Mouse (Mus musculus) T-cell, adult 2 months (primary cell): ENCODE measurements around the gene Hyal1.

Experiments
- DNase-seq: peaks from one replicate; pipeline ENCODE4 v3.0.0; 2022; ENCODE audit warnings: low spot score

Gene Hyal1

DNA sequence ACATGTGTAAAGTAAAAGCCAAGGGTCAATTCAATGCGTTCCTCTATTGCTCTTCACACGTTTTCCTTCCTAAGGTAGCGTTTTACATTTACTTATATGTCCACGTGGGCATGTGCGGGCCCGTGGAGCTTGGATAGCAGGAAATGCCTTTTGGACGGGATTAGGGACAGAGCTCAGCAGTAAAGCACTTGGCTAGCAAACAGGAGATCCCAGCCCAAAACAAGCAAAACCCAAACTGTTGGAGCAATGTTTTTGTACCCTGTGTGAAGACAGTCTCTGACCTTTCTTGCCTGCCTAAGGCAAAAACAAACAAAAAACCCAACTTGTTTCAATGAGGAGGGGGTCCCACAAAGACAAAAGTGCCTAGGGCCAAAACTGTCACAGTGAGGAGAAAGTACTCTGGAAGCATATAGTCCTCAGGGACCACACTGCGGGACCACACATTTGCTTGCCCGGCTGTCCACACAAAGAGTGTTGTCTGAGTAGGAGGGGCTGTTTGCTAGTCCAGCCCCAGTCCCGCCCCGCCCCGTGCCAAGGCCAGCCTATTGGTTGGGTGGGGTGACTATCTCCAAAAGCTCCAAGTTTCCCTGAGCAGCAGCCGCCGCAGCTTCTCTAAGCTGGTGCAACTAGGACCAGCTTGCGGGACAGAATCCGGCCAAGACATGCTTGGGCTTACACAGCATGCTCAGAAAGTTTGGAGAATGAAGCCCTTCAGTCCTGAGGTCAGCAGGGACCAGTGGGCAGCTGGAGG lies at the start of gene Hyal1:
Hyal1 (plus strand) TSS at position 571 of the 751 bp plus-strand sequence.
- no peak for DNase-seq

DNA sequence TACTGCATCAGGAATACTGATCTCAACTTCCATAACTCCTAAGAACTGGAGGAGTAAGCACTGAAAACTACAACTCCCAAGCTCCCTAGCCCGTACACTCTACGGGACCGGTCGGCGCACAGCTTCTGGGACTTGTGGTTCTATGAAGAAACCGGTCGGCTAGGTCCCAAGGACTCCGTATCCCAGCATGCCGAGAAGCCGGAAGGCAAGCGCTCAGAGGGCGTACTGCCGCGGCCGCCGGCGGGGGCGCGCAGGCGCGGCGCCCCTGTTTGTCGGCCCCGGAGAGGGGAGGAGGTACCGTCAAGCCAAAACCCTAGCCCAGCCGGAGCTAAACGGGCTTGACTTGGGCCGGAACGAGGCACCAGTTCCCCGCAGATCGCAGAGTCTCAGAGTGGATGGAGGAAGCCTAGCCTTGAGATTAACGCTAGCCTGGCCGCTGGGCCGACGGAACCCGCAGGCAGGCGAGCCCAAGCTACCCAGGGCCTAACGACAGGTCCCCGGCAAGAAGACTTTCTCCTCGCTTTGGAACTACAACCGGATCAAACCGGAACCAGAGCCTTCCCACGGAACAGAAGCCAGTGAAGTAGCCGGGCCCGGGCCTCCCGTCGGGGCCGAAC lies 42.8 kb upstream of the Hyal1 start, which contains the start of gene Tmem115:
Tmem115 (plus strand) TSS at position 155 of the 617 bp plus-strand sequence.
- DNase-seq, result peak; percentile 95

DNA sequence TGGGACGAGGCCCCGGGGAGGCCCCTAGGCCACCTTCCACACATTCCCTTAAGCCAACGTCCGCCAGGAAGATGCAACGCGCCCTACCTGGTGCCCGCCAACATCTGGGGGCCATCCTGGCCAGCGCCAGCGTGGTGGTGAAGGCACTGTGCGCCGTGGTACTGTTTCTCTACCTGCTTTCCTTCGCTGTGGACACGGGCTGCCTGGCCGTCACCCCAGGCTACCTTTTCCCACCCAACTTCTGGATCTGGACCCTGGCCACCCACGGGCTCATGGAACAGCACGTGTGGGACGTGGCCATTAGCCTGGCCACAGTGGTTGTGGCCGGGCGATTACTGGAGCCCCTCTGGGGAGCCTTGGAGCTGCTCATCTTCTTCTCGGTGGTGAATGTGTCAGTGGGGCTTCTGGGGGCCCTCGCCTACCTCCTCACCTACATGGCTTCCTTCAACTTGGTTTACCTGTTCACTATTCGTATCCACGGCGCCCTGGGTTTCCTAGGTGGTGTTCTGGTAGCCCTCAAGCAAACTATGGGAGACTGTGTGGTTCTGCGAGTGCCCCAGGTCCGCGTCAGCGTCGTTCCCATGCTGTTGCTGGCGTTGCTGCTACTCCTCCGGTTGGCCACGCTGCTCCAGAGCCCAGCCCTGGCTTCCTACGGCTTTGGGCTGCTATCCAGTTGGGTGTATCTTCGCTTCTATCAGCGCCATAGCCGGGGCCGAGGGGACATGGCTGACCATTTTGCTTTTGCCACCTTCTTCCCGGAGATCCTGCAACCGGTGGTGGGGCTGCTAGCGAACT lies 42.1 kb upstream of the Hyal1 start:
- DNase-seq, result peak; percentile 17

DNA sequence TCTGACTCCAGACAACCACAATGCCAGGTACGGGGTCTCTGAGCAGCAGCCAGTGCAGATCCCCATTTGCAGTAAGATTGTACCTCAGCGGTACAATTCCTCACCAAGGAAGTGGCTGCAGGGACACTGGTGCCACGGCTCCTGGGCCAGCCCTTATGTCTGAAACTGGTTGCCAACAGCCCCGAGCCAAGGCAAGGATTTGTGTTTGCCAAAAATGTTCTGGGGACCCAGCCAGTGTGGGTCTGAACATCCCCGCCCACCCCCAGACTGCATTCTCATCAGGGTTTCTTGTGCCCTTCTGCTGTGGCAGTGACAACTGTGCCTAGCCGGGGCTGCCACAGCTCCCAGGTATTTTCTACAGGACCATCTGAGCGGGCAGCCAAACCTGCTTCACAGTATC lies 38.5 kb upstream of the Hyal1 start:
- no peak for DNase-seq

DNA sequence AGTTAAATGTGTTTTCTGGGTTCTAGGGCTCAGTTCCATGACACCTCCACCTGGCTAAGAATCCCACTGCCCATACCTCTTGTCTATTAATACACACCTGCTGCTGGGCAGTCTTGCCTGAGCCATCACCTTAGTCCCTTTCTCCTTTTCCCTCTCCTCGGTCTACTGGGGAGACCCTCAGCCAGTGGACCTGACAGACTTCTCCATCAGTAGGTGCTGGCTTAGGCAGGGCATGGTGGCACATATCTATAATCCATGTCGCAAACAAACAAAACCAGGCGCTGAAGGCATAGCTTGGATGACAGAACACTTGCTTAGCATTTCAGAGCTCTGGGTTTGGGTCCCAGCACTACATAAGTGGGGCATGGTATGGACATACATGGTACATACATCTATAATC lies 38.0 kb upstream of the Hyal1 start:
- DNase-seq, result no peak

DNA sequence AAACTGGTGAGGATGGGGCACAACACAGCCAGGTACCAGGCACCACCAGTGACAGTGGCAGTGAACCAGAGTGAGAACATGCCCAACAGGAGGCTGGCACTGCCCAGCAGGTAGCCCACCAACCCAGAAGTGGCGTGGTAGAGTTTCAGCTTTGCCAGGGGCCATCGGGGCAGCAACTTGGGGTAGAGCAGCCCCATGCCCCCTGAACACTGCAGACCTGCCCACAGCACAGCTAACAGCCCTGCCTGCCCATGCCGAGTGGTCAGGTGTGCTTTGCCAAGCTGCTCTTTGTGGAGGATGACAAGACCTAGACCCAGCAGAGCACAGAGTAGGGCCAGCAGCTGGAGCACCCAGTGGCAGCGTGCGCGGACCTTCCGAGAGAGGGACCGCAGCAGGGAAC lies 36.8 kb upstream of the Hyal1 start:
- no peak for DNase-seq

DNA sequence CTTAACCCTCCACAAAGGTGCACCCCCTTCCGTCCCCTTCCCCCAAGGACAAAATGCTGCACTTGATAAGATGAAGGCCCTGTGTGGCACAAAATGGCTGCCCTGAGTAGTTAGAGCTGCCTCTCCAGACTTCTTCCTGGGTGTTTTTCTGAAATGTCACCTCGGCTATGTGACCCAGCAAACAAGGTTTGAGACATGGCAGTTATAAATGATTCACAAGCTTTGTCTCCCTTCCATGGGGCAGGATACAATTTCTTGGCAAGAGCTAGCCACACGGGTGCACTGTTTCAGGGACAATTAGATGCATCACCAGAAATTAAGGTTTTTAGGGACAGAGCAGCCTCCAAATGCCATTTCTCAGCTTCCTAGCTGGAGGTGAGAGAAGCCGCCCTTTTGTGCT lies 36.3 kb upstream of the Hyal1 start:
- DNase-seq, result no peak

DNA sequence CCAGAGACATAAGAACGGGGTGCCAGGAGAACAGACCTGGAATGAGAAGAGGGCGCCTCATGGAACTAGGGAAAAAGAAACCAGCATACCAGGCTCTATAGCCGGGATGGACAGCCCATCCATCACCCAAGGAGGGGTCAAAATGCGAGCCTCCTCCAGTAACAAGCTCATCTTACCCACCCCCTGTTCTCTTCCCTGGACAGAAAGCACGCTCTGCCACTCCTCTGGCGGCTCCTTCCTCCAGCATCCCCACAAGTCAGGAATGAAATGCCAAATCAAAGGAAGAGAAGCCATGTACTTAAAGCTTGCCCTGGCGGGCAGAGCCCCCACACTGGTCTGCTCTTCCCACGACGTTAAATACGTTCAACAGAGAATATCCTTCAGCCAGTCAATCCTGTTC lies 35.7 kb upstream of the Hyal1 start:
- DNase-seq, result no peak

DNA sequence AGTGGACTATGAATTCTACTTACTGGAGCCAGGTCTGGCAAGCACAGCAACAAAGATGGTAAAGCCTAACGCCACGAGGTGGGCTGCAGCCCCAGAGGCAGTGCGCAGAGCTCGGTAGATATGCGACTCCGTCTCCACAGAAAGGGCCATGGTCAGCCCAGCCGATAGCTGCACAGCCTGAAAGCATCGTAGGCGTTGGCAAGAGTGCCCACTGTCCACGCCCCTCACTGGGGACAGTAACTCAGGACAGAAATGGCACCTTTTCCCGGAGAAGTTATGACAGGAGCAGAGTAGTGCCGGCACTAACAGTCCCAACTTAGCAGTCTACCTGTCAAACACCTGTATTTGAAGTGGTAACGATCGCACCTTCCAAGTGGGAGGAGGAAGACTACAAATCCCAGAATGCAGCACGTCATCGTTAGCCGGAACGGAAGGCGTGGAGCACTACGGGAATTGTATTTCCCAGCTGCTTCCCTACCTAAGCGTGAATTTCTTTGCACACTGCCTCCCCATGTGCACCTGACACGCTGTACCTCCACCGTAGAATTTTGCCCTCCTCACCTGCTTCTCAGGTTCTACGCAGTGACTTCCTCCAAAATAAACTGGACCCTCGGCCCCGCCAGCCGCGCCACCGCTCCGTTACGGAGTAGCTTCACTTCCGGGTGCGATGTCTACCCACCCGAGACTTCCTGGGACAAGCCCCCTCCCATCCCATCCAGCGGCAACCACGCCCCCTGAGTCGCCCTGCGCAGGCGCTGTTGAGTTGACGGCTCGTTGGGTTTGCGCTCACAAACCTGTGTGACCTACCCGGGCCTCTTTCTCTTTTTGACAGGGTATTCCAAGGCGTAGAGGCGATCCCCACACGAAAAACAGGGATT lies 35.0 kb upstream of the Hyal1 start, which contains the start of the genes Cyb561d2 and Nprl2:
Cyb561d2 (minus strand) TSS at position 720 of the 878 bp plus-strand sequence.
Nprl2 (plus strand) TSS at position 753 of the 878 bp plus-strand sequence.
- DNase-seq, result peak; percentile 95

DNA sequence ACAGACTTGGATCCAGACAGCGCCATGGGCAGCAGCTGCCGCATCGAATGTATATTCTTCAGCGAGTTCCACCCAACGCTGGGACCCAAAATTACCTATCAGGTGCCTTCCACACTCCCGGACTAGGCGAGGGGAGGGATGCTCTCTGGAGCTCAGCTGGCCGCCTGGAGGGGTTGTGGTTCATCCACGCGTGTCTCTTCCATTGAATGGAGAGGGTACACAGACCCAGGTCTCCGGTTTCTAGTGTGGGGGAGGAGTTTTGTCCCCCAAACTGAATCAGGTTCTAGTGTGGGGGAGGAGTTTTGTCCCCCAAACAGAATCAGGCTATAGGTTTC lies 34.4 kb upstream of the Hyal1 start:
- no peak for DNase-seq

DNA sequence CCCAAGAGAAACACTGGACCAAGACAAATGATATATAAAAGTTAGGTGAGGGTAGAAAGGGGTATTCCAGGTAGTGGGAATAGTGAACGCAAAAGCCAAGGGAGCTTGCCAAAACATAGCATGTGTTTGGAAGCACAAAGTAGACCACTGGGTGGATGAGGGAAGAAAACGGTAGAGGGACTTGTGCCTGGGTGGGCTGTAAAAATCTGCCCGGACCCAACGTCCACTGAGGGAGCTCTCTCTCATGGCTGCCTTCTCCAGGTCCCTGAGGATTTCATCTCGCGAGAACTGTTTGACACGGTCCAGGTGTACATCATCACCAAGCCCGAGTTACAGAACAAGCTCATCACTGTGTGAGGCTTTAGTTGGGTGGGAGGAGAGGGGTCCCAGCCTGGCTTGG lies 34.0 kb upstream of the Hyal1 start:
- no peak for DNase-seq

DNA sequence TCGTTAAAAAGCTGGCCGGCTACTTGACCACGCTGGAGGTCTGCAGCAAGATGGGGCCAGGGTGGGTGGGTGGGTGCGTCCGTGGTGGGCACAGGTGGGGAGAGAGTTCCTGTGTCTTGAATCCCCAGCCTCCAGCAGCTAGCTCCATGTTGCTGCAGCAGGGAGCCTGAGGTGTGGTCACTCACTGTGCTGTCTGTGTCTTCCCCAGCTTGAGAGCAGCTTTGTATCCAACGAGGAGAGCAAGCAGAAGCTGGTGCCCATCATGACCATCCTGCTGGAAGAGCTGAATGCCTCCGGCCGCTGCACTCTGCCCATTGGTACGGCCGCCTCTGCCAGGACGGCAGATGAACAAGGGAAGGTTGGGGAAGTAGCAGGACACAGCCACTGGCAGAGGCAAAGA lies 33.4 kb upstream of the Hyal1 start:
- no peak for DNase-seq

DNA sequence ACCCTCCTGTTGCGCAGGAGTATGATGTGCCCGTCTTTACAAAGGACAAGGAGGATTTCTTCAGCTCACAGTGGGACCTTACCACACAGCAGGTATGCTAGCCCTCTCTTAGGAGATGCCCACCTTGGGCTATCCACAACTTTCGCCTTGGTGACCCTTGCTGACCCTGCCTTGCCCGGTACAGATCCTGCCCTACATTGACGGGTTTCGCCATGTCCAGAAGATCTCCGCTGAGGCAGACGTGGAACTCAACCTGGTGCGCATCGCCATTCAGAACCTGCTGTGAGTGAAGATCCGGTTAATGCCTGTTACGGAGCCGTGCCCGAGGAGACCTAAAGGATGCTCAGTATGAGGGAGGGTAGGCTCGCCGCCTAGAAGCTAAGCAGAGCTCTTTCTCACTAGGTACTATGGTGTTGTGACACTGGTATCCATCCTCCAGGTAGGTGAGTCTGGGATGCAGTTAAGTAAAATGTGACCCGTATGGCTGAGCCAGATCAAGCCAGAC lies 32.5 kb upstream of the Hyal1 start:
- no peak for DNase-seq

DNA sequence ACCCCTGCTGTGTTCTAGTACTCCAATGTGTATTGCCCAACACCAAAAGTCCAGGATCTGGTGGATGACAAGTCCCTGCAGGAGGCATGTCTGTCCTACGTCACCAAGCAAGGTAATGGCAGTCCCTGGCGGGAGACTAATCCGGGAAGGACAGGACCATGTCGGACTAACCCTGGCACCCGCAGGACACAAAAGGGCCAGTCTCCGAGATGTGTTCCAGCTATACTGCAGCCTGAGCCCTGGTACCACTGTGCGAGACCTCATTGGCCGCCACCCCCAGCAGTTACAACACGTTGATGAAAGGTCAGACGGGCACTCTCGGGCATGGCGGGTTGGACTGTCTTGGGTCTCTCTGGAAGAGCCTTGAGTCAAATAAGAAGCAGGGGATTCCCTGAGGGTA lies 32.0 kb upstream of the Hyal1 start:
- no peak for DNase-seq

DNA sequence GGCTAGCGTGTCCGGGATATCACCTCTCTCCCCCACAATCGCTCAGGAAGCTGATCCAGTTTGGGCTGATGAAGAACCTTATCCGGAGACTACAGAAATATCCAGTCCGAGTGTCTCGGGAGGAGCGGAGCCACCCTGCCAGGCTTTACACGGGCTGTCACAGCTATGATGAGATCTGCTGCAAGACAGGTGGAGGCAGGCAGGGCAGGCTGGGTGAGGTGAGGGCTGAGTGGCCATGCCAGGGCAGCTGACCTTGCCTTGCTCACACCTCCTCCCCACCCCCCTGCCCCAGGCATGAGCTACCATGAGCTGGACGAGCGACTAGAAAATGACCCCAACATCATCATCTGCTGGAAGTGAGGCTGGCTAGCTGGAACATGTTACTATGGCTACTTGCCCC lies 31.5 kb upstream of the Hyal1 start:
- DNase-seq, result no peak

DNA sequence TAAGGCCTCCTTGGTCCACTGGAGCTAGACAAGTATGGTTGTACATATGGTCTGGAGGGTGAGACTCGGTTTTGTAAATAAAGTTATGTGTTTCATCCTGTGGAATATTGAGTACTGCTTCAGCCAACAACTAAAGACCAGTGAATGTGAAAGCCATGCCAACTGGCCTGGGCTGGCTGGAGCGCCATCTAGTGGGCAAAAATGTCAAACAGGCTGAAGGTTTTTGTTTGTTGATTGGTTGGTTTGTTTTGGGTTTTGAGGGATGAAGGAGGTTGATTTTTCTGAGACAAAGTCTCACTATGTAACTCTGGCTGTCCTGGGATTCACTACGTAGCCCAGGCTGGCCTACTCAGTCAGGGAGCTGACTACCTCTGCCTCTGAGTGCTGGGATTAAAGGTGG lies 31.1 kb upstream of the Hyal1 start:
- DNase-seq, result peak; percentile 72

DNA sequence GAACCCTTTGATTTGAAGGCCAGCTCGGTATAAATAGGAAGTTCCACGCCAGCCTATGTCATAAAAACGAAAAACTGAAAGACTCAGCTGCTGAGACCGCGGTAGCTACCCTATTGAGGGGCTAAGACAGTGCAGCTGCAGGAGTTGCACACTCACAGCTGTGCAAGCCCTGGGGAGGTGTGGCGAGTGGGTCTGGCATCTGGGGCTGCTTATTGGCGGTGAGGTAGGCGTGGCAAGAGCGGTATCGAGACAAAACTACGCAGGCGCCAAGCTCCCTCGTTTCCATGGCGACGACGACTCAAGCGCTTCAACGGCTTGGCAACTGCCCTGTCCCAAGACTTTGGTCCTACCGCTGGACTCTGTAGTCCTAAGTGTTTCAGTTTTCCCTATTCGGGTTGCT lies 29.7 kb upstream of the Hyal1 start, which contains the start of gene Zmynd10:
Zmynd10 (plus strand) TSS at position 273 of the 400 bp plus-strand sequence.
- DNase-seq, result peak; percentile 77

DNA sequence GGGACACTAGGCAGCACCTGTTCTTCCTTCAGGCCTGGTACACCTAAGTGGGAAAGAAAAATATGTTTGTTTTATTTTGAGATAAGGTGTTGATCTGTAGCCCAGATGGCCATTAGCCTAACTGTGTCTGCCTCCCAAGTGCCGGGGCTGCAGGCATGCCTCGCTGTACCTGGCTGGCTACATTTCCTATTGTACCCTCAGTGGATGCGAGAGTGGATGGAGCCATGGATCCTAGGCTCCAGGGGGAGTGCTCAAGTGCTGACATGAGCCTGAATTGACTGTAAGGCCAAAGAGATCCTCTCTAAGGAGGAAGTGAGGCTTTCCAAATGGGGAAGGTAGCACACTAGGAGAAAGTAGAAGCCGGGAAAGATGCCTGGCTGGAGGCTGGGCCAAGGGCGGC lies 28.8 kb upstream of the Hyal1 start:
- no peak for DNase-seq

DNA sequence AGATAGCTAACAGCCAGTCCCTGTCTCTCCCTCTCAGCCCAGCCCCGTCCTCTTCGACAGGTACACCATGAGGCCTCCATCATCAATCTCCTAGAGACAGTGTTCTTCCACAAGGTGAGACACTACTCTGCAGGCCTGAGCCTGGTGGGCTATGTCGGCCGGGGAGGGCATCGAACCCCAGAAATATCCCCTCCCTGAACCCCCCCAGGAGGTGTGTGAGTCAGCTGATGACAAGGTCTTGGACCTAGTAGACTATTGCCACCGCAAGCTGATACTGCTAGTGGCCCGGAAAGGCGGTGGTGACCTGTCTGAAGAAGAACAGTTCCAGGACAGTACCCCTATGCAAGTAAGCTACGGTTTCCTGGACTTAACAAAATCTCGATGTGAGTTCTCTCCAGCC lies 27.9 kb upstream of the Hyal1 start:
- no peak for DNase-seq

DNA sequence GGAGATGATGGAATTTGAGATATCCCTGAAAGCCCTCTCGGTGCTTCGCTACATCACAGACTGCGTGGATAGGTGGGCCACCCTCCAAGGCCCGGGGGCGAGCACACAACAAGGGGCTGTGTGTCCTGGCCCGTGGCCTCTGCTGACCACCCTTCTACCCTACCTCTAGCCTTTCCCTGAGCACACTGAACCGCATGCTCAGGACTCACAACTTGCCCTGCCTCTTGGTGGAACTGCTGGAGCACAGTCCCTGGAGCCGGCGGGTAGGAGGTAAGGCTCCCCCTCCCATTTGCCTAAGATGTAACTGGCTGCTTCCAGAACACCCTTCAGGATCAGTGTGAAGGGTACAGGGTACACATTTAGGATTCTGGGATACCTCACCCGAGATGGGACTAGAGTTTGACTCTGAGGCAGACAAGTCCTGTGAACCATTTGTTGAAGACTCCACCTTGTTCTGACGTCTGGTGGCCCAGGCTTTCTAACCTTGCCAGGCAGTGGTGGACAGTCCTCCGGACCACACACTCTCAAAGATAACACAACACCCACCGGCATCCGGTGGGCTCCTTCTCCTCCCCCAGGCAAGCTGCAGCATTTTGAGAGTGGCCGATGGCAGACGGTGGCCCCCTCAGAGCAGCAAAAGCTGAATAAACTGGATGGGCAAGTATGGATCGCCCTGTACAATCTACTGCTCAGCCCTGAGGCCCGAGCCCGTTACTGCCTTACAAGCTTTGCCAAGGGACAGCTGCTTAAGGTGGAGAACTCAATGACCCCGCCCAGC lies 27.2 kb upstream of the Hyal1 start:
- no peak for DNase-seq
